Mouse (Mus musculus) myocyte (in vitro differentiated cells): Measurements from ENCODE around the gene Kctd2. TPM values are rescaled to one million over a fixed set of nuclear protein-coding genes. Genes with fewer than 3 reads are reported as not detected.

Experiments
- H3K27me3 ChIP-seq: one replicate; pipeline ENCODE4 v1.6.1; 2011; ENCODE audit not compliant: control insufficient read depth, insufficient read depth, insufficient read length
- H3K36me3 ChIP-seq: one replicate; pipeline ENCODE4 v1.6.1; 2011; ENCODE audit not compliant: control insufficient read depth, insufficient read depth
- H3K4me2 ChIP-seq: one replicate; pipeline ENCODE4 v1.6.1; 2011; ENCODE audit warnings: low read depth, control low read depth
- H3K4me3 ChIP-seq: one replicate; pipeline ENCODE4 v1.5.1; 2011; ENCODE audit warnings: mild to moderate bottlenecking, control low read depth, moderate library complexity
- H3K79me2 ChIP-seq: one replicate; pipeline ENCODE4 v1.6.1; 2011; ENCODE audit not compliant: control insufficient read depth, insufficient read depth
- H3ac ChIP-seq: one replicate; pipeline ENCODE4 v1.6.1; 2011; ENCODE audit not compliant: control insufficient read depth, insufficient read length
- CEBPB ChIP-seq: IDR thresholded peaks from 2 replicates; pipeline ENCODE4 v1.6.1; 2011; ENCODE audit warnings: mild to moderate bottlenecking, moderate library complexity; ENCODE audit not compliant: poor library complexity, insufficient read depth, severe bottlenecking
- E2F4 ChIP-seq: IDR thresholded peaks from one replicate; pipeline ENCODE4 v1.6.1; 2011; ENCODE audit warnings: mild to moderate bottlenecking, control low read depth, moderate library complexity; ENCODE audit not compliant: insufficient read depth
- MAX ChIP-seq: IDR thresholded peaks from one replicate; pipeline ENCODE4 v1.6.1; 2011; ENCODE audit warnings: low read depth, mild to moderate bottlenecking, control low read depth
- MYOD1 ChIP-seq, 3 experiments: IDR thresholded peaks; one replicate each; pipeline ENCODE4 v1.6.1; 2011; ENCODE audit warnings: control low read depth in 2 of 3, low read depth in 2 of 3, mild to moderate bottlenecking in 2 of 3, moderate library complexity in 1 of 3; ENCODE audit not compliant: insufficient read length in 2 of 3, control insufficient read depth in 1 of 3
- MYOG ChIP-seq, 3 experiments: IDR thresholded peaks; one replicate each; pipeline ENCODE4 v1.6.1; 2011; ENCODE audit warnings: control low read depth in 2 of 3, low read depth in 2 of 3, mild to moderate bottlenecking in 2 of 3; ENCODE audit not compliant: insufficient read length in 2 of 3, control insufficient read depth in 1 of 3, insufficient read depth in 1 of 3
- POLR2A ChIP-seq: IDR thresholded peaks from one replicate; pipeline ENCODE4 v1.6.1; 2011; ENCODE audit warnings: low read depth, mild to moderate bottlenecking, control low read depth, moderate library complexity; ENCODE audit not compliant: insufficient read length
- POLR2AphosphoS2 ChIP-seq: IDR thresholded peaks from one replicate; pipeline ENCODE4 v1.6.1; 2011; ENCODE audit warnings: low read depth, control low read depth; ENCODE audit not compliant: insufficient read length
- REST ChIP-seq: IDR thresholded peaks from one replicate; pipeline ENCODE4 v1.6.1; 2011; ENCODE audit warnings: mild to moderate bottlenecking, control low read depth, moderate library complexity; ENCODE audit not compliant: insufficient read depth, insufficient read length
- SRF ChIP-seq: IDR thresholded peaks from one replicate; pipeline ENCODE4 v1.6.1; 2011; ENCODE audit warnings: low read depth; ENCODE audit not compliant: control insufficient read depth, insufficient read length
- TCF12 ChIP-seq: IDR thresholded peaks from one replicate; pipeline ENCODE4 v1.6.1; 2011; ENCODE audit warnings: mild to moderate bottlenecking, control low read depth; ENCODE audit not compliant: poor library complexity, insufficient read depth, severe bottlenecking
- TCF3 ChIP-seq: IDR thresholded peaks from one replicate; pipeline ENCODE4 v1.6.1; 2011; ENCODE audit warnings: low read depth, control low read depth; ENCODE audit not compliant: insufficient read length
- USF1 ChIP-seq: IDR thresholded peaks from one replicate; pipeline ENCODE4 v1.6.1; 2011; ENCODE audit warnings: low read depth, mild to moderate bottlenecking, control low read depth, moderate library complexity
- polyA plus RNA-seq: library from polyadenylated mRNA; unstranded; fragments of >200 nt; fragmentation: generic; extraction: Trizol; gene quantifications from one replicate; pipeline ENCODE4 v1.2.1, GENCODE M21; 2012; ENCODE audit warnings: missing spikeins

The Kctd2 gene
- polyA plus RNA-seq, 1 experiment, result 27.3 TPM

DNA sequence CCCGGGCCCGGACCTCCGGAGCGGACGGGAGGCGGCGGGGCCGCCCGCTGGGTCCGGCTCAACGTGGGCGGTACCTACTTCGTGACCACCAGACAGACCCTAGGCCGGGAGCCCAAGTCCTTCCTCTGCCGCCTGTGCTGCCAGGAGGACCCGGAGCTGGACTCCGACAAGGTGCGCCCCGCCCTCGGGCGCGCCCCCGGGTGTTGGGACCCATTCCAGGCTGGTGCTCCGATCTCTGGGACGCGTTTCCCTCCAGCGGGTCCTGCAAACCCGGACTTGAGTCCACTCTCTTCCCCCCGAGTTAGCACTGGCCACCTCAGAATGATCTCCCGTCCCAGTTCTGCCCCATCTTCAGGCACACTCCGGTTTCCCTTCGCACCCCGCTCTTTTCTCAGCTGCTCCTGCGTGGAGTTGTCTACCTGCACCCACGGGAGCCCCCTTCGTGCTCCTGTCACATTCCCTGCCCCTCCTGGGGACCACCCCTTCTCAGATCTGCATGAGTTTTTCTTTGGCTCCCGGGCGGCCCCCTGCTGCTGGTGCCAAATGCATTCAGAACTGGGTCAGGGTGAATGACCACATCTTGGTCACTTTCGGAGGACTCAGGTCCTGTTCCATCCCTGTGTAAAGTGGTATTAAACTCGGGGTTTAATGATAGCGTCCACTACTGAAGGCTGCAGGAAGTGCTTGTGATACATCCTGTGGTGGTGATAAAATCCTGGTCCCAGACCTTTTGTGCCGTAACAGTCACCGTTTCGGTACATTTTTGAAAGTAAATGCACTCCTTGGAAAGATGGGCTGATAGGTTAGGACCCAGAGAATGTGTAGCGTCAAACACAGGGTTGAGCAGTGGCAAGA lies 635 bp downstream of the Kctd2 start:
- peaks cover 5% of the 10 kb centered on the region for H3K36me3 ChIP-seq
- no peak for TF ChIP-seq USF1
- no peak for TF ChIP-seq POLR2A
- TF ChIP-seq E2F4, result no peak
- TF ChIP-seq MAX, result no peak
- no peak for TF ChIP-seq CEBPB
- no peak for TF ChIP-seq MYOD1 (IDR thresholded peaks at IDR 0.05; ENCODE audit: control insufficient read depth in 1 of 3, insufficient read length in 2 of 3, low read depth in 2 of 3)

DNA sequence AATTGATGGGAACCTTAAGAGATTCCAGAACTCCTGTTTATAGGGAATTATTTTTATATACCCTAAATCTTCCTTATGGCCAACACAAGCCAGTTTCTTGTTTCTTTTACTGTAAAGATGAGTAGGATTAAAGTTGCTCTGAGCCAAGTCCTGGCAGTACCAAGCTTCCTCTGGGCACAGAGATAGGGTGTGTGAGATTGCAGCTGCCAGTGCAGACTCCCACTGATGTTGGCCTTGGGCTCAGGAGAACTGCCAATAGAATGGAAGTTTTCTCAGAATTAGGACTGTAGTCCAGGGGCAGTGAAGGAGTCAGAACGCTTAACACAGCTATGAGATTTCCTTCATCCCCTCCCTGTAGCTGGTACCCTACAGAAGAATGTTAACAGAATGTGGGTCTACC lies 1.4 kb downstream of the Kctd2 start:
- peak overlapping the region; percentile 71 for H3K4me3 ChIP-seq
- TF ChIP-seq USF1 (no peak), TCF3 (no peak), E2F4 (no peak), POLR2AphosphoS2 (no peak), CEBPB (no peak), POLR2A (no peak), REST (no peak), MYOG (IDR thresholded peaks at IDR 0.05; ENCODE audit: control insufficient read depth in 1 of 3, insufficient read depth in 1 of 3, insufficient read length in 2 of 3, low read depth in 2 of 3) (no peak), TCF12 (no peak), MYOD1 (IDR thresholded peaks at IDR 0.05; ENCODE audit: control insufficient read depth in 1 of 3, insufficient read length in 2 of 3, low read depth in 2 of 3) (no peak), SRF (no peak), MAX (no peak)
- peak overlapping the region; percentile 98 for H3K4me2 ChIP-seq
- H3K27me3 ChIP-seq, result no peaks in the 10 kb centered on the region
- no peak overlapping the region for H3ac ChIP-seq
- peaks cover 33% of the 10 kb centered on the region for H3K79me2 ChIP-seq
- H3K36me3 ChIP-seq, result peaks cover 6% of the 10 kb centered on the region

More for the DNA sequence above, 635 bp downstream of the Kctd2 start:
- Histone ChIP-seq H3K4me3 (peak overlapping the region; percentile 71), H3K4me2 (peak overlapping the region; percentile 98), H3K27me3 (no peaks in the 10 kb centered on the region), H3ac (peak overlapping the region; percentile 78), H3K79me2 (peaks cover 33% of the 10 kb centered on the region)

DNA sequence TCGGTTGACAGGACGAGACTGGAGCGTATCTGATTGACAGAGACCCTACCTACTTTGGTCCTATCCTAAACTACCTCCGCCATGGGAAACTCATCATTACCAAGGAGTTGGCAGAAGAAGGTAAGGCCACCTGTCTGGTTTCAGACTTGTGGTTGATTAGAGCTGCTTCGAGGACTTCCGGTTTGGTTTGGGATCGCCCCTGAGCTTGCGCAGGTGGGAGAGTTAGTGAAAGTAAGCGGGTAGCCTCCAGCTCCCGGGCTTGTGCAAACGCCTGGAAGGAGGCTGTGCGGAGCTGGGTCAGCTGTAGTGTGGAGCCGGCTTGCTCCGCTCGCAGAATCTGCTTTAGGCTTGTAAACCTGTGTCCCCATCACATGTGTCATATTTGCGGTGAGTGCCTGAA lies 2.0 kb downstream of the Kctd2 start:
- H3K36me3 ChIP-seq, result peaks cover 11% of the 10 kb centered on the region
- H3K27me3 ChIP-seq, result no peaks in the 10 kb centered on the region
- H3K79me2 ChIP-seq, result peaks cover 33% of the 10 kb centered on the region
- TF ChIP-seq TCF3 (no peak), POLR2A (no peak), USF1 (no peak), REST (no peak), MYOG (IDR thresholded peaks at IDR 0.05; ENCODE audit: control insufficient read depth in 1 of 3, insufficient read depth in 1 of 3, insufficient read length in 2 of 3, low read depth in 2 of 3) (no peak)
- no peak overlapping the region for H3ac ChIP-seq
- no peak overlapping the region for H3K4me3 ChIP-seq
- no peak overlapping the region for H3K4me2 ChIP-seq

DNA sequence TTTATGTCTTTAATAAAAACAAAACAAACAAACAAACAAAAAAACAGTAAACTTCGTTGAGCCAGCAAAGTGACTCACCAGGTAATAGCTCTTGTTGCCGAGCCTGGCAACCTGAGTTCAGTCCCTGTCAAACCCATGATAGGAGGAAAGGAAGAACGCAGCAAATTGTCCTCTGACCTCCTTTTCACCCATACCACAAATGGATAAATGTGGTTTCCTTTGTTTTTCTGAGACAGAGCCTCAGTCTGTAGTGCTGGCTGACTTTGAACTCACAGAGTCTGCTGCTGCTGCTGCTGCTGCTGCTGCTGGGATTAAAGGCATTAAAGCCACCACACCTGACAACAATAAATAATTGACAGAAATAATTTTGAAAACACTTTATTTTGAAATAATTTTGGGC lies 3.2 kb downstream of the Kctd2 start:
- no peak overlapping the region for H3K4me3 ChIP-seq
- no peaks in the 10 kb centered on the region for H3K27me3 ChIP-seq
- H3K79me2 ChIP-seq, result peaks cover 27% of the 10 kb centered on the region
- peaks cover 6% of the 10 kb centered on the region for H3K36me3 ChIP-seq
- H3ac ChIP-seq, result no peak overlapping the region
- H3K4me2 ChIP-seq, result no peak overlapping the region
- no peak for TF ChIP-seq MAX
- TF ChIP-seq POLR2AphosphoS2, result no peak
- TF ChIP-seq MYOD1 (IDR thresholded peaks at IDR 0.05; ENCODE audit: control insufficient read depth in 1 of 3, insufficient read length in 2 of 3, low read depth in 2 of 3), result no peak
- no peak for TF ChIP-seq TCF3
- TF ChIP-seq TCF12, result no peak
- no peak for TF ChIP-seq POLR2A
- no peak for TF ChIP-seq MYOG (IDR thresholded peaks at IDR 0.05; ENCODE audit: control insufficient read depth in 1 of 3, insufficient read depth in 1 of 3, insufficient read length in 2 of 3, low read depth in 2 of 3)

DNA sequence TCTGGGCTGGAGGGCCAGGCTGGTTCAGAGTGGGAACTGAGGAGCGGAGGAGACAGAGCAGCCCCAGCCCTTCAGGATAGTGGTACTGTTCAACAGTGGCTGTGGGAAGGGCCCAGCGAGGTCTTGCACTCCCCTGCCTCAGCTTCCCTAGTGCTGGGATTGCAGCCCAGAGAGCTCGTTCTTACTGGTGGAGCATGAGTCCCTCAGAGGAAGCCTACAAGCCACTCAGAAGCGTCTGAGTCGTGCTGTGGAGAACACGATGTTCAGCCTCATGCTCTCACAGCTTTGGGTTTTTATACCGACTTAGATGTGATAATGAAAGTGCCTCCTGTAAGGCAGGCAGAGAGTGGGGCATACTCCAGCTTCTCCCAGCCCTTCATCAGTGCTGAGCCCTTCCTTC lies 4.7 kb downstream of the Kctd2 start:
- Histone ChIP-seq H3K36me3 (peaks cover 9% of the 10 kb centered on the region), H3K4me2 (no peak overlapping the region), H3K79me2 (peaks cover 12% of the 10 kb centered on the region), H3K27me3 (no peaks in the 10 kb centered on the region), H3ac (no peak overlapping the region), H3K4me3 (no peak overlapping the region)
- no peak for TF ChIP-seq MAX
- TF ChIP-seq REST, result no peak
- TF ChIP-seq SRF, result no peak
- no peak for TF ChIP-seq CEBPB
- no peak for TF ChIP-seq E2F4
- no peak for TF ChIP-seq POLR2AphosphoS2
- TF ChIP-seq TCF12, result no peak
- TF ChIP-seq USF1, result no peak
- TF ChIP-seq MYOD1 (IDR thresholded peaks at IDR 0.05; ENCODE audit: control insufficient read depth in 1 of 3, insufficient read length in 2 of 3, low read depth in 2 of 3), result no peak
- TF ChIP-seq TCF3, result no peak
- TF ChIP-seq POLR2A, result no peak
- TF ChIP-seq MYOG (IDR thresholded peaks at IDR 0.05; ENCODE audit: control insufficient read depth in 1 of 3, insufficient read depth in 1 of 3, insufficient read length in 2 of 3, low read depth in 2 of 3), result no peak
